Mouse (Mus musculus): ENCODE results near the gene Elp6.
A peak's percentile ranks its signal among the peaks of the same experiment; 100 is the strongest.

The Elp6 gene

GRCm38 (mm10) chr9:110358341-110358740, 53.4 kb downstream of the Elp6 start:
- DNase-seq (ENCODE audit: low spot score in 2 of 2), result no peak

- no peak for DNase-seq (ENCODE audit: low spot score in 2 of 2)
These were observed 56.3 kb downstream of the Elp6 start for GRCm38 (mm10) chr9:110361299-110361698.

- no peak for DNase-seq (ENCODE audit: low spot score in 2 of 2)
These were observed 57.4 kb downstream of the Elp6 start for GRCm38 (mm10) chr9:110362337-110362736.

GRCm38 (mm10) chr9:110366746-110367145, 61.8 kb downstream of the Elp6 start:
- peak in 1 of 2 experiments; percentile 25 for DNase-seq (ENCODE audit: low spot score in 2 of 2)

GRCm38 (mm10) chr9:110369860-110370259, 64.9 kb downstream of the Elp6 start:
- no peak for DNase-seq (ENCODE audit: low spot score in 2 of 2)

All from heart, adult 9 months (tissue).